Mouse (Mus musculus): ENCODE measurements around the gene St3gal2.
A peak's percentile ranks its signal among the peaks of the same experiment; 100 is the strongest.
"Not testable (repeated sequence)": the region's sequence is repeated elsewhere in the genome, so short reads cannot be mapped to it uniquely, and the experiment has no call there.

St3gal2 gene

GRCm38 (mm10) chr8:110911576-110912570 is 7.8 kb upstream of the St3gal2 start:
- no peak for DNase-seq (ENCODE audit: low spot score in 2 of 2)

GRCm38 (mm10) chr8:110917415-110917814 is 2.3 kb upstream of the St3gal2 start:
- no peak for DNase-seq (ENCODE audit: low spot score in 2 of 2)

GRCm38 (mm10) chr8:110918027-110918426 is 1.7 kb upstream of the St3gal2 start:
- no peak for DNase-seq (ENCODE audit: low spot score in 2 of 2)

GRCm38 (mm10) chr8:110918460-110918859 is 1.3 kb upstream of the St3gal2 start:
- DNase-seq (ENCODE audit: low spot score in 2 of 2) = no peak

GRCm38 (mm10) chr8:110920032-110920772 is 480 bp downstream of the St3gal2 start:
- no peak for DNase-seq (ENCODE audit: low spot score in 2 of 2)

- no peak for DNase-seq (ENCODE audit: low spot score in 2 of 2)
These were observed 1.1 kb downstream of the St3gal2 start for GRCm38 (mm10) chr8:110920773-110921277.

- DNase-seq (ENCODE audit: low spot score in 2 of 2) = no peak
These were observed 1.9 kb downstream of the St3gal2 start for GRCm38 (mm10) chr8:110921492-110922230.

GRCm38 (mm10) chr8:110925691-110926140 is 6.0 kb downstream of the St3gal2 start:
- DNase-seq (ENCODE audit: low spot score in 2 of 2) = no peak

GRCm38 (mm10) chr8:110926690-110927089 is 7.0 kb downstream of the St3gal2 start:
- no peak for DNase-seq (ENCODE audit: low spot score in 2 of 2)

- DNase-seq (ENCODE audit: low spot score in 2 of 2) = no peak
These were observed 8.7 kb downstream of the St3gal2 start for GRCm38 (mm10) chr8:110928435-110928834.

- no peak for DNase-seq (ENCODE audit: low spot score in 2 of 2)
These were observed 9.3 kb downstream of the St3gal2 start for GRCm38 (mm10) chr8:110929066-110929465.

GRCm38 (mm10) chr8:110929672-110930071 is 9.9 kb downstream of the St3gal2 start:
- not testable (repeated sequence) for DNase-seq (ENCODE audit: low spot score in 2 of 2)

GRCm38 (mm10) chr8:110931176-110931939 is 11.6 kb downstream of the St3gal2 start:
- no peak for DNase-seq (ENCODE audit: low spot score in 2 of 2)

- no peak for DNase-seq (ENCODE audit: low spot score in 2 of 2)
These were observed 12.7 kb downstream of the St3gal2 start for GRCm38 (mm10) chr8:110932444-110932843.

- DNase-seq (ENCODE audit: low spot score in 2 of 2) = no peak
These were observed 13.6 kb downstream of the St3gal2 start for GRCm38 (mm10) chr8:110933272-110933671.

- no peak for DNase-seq (ENCODE audit: low spot score in 2 of 2)
These were observed 16.5 kb downstream of the St3gal2 start for GRCm38 (mm10) chr8:110936217-110936616.

GRCm38 (mm10) chr8:110938882-110939589 is 19.3 kb downstream of the St3gal2 start:
- no peak for DNase-seq (ENCODE audit: low spot score in 2 of 2)

- no peak for DNase-seq (ENCODE audit: low spot score in 2 of 2)
These were observed 21.1 kb downstream of the St3gal2 start for GRCm38 (mm10) chr8:110940682-110941452.

- peak; percentile 50 to 87 for DNase-seq (ENCODE audit: low spot score in 2 of 2)
These were observed 21.8 kb downstream of the St3gal2 start for GRCm38 (mm10) chr8:110941453-110941948.

Measured in urinary bladder, adult 18-20 months (tissue).